Mouse (Mus musculus): ENCODE results near the gene Tcp11l1. TPM values are rescaled to one million over a fixed set of nuclear protein-coding genes. Genes with fewer than 3 reads are reported as not detected.

Gene Tcp11l1
- polyA plus RNA-seq, 1 experiment from 2014 or later = 66.1 TPM

- no peaks in the 10 kb centered on the region for H3K27me3 ChIP-seq
- ATAC-seq (ENCODE audit: low FRiP score, low read depth) = no peak
Observed at GRCm38 (mm10) chr2:104663372-104664100, 48.4 kb downstream of the Tcp11l1 start.

GRCm38 (mm10) chr2:104658659-104659058 lies 53.3 kb downstream of the Tcp11l1 start:
- Histone ChIP-seq H3K4me2 (replicated peaks) (no peak overlapping the region), H3K27ac (no peak overlapping the region), H3K9ac (no peak overlapping the region), H3K4me1 (no peaks in the 10 kb centered on the region), H3K36me3 (peaks cover 79% of the 10 kb centered on the region), H3K27me3 (no peaks in the 10 kb centered on the region), H3K4me3 (no peak overlapping the region), H3K9me3 (no peaks in the 10 kb centered on the region)
- 90% methylated on average over 1 of the region's 1 CpGs for WGBS
- no peak for ATAC-seq (ENCODE audit: low FRiP score, low read depth)

More at GRCm38 (mm10) chr2:104663372-104664100, 48.4 kb downstream of the Tcp11l1 start:
- no peak overlapping the region for H3K27ac ChIP-seq
- no peaks in the 10 kb centered on the region for H3K4me1 ChIP-seq
- peaks cover 79% of the 10 kb centered on the region for H3K36me3 ChIP-seq
- 88% methylated on average over 8 of the region's 8 CpGs for WGBS
- no peak overlapping the region for H3K4me3 ChIP-seq
- H3K4me2 ChIP-seq (replicated peaks) = no peak overlapping the region
- H3K9me3 ChIP-seq = no peaks in the 10 kb centered on the region
- no peak overlapping the region for H3K9ac ChIP-seq

- WGBS = 91% methylated on average over 4 of the region's 4 CpGs
- Histone ChIP-seq H3K27ac (no peak overlapping the region), H3K4me2 (replicated peaks) (no peak overlapping the region), H3K9me3 (no peaks in the 10 kb centered on the region), H3K36me3 (peaks cover 14% of the 10 kb centered on the region), H3K4me1 (no peaks in the 10 kb centered on the region), H3K4me3 (no peak overlapping the region), H3K9ac (no peak overlapping the region), H3K27me3 (no peaks in the 10 kb centered on the region)
- ATAC-seq (ENCODE audit: low FRiP score, low read depth) = no peak
Observed at GRCm38 (mm10) chr2:104615985-104616711, 95.8 kb downstream of the Tcp11l1 start.

- Histone ChIP-seq H3K27me3 (no peaks in the 10 kb centered on the region), H3K4me2 (replicated peaks) (no peak overlapping the region), H3K4me3 (no peak overlapping the region), H3K36me3 (peaks cover 12% of the 10 kb centered on the region), H3K4me1 (no peaks in the 10 kb centered on the region), H3K9me3 (no peaks in the 10 kb centered on the region), H3K9ac (no peak overlapping the region), H3K27ac (no peak overlapping the region)
- no peak for ATAC-seq (ENCODE audit: low FRiP score, low read depth)
- 87% methylated on average over 3 of the region's 3 CpGs for WGBS
Observed at GRCm38 (mm10) chr2:104614786-104615185, 97.2 kb downstream of the Tcp11l1 start.

Other genes with a start within 250 kb of the Tcp11l1 start
- 13.9 and 14.1 TPM in 2 replicates for gene Hipk3, start 217.7 kb downstream of the Tcp11l1 start, polyA plus RNA-seq (2015; fragmentation: Nextera tagmentation; extraction: Ambion mirVana)
- 85.8 and 92.3 TPM in 2 replicates for gene Cstf3, start 121.6 kb downstream of the Tcp11l1 start, polyA plus RNA-seq (2015; fragmentation: Nextera tagmentation; extraction: Ambion mirVana)
- gene Pin1rt1, start 4.2 kb upstream of the Tcp11l1 start, polyA plus RNA-seq (2015; fragmentation: Nextera tagmentation; extraction: Ambion mirVana) = 0.24 TPM in 1 of 2 replicates, not detected in the other
- 5.2 and 5.3 TPM in 2 replicates for gene Depdc7, start 30.7 kb upstream of the Tcp11l1 start, polyA plus RNA-seq (2015; fragmentation: Nextera tagmentation; extraction: Ambion mirVana)
- gene Qser1, start 104.6 kb upstream of the Tcp11l1 start, polyA plus RNA-seq (2015; fragmentation: Nextera tagmentation; extraction: Ambion mirVana) = 11.6 and 12.0 TPM in 2 replicates
- 1.5 and 1.7 TPM in 2 replicates for gene Prrg4, start 137.7 kb upstream of the Tcp11l1 start, polyA plus RNA-seq (2015; fragmentation: Nextera tagmentation; extraction: Ambion mirVana)
- gene Ccdc73, start 155.6 kb upstream of the Tcp11l1 start, polyA plus RNA-seq (2015; fragmentation: Nextera tagmentation; extraction: Ambion mirVana) = 8.1 and 10.9 TPM in 2 replicates